Mouse (Mus musculus): ENCODE measurements at regions not wholly inside any gene's neighbourhood (a gene's known extent, or its start where the extent isn't known, plus 50 kb on each side); places are given as distances from the start of the nearest gene placed in this dataset.
A peak's percentile ranks its signal among the peaks of the same experiment; 100 is the strongest.

DNA sequence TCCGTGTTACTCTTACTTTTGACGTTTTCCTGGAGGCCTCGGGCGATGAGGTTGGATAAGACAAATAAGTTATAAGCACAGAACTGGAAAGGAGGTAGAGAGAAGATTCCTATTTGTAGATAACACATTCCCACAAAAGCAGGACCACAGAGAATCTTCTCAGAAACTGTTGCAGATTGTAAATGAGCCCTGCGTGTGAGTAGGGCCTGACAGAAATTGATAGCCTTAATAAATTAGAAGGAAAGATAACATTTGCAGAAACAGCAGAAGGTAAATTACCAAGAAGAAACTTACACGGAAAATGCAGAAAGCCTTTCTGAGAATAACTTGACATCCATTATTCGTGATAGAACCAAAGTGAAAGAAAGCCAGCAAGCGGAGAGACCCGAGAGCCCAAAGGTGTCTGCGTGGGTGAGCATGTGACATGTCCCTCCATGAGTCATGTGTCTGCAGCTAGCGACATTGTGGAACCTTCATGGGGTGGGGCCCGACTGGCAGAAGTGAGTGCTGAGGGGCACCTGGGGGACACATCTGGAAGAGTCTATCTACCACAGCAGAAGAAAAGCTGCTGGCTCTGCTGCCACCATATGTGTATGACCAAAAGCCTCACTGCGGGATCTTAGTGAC, 52.5 kb upstream of the Adtrp start:
- WGBS, result 56% methylated on average over 13 of the region's 13 CpGs
- TF ChIP-seq CTCF (IDR thresholded peaks at IDR 0.05; ENCODE audit: low read depth), result no peak
- H3K9me3 ChIP-seq (ENCODE audit: low read depth, low read length), result no peaks in the 10 kb centered on the region
- H3K4me2 ChIP-seq, result no peak overlapping the region
- ATAC-seq (ENCODE audit: insufficient read depth) (no peak), DNase-seq (peak; percentile 58)
- no peaks in the 10 kb centered on the region for H3K27me3 ChIP-seq (ENCODE audit: insufficient read depth, low read length)
- no peak overlapping the region for H3K9ac ChIP-seq
- H3K36me3 ChIP-seq (ENCODE audit: insufficient read depth), result no peaks in the 10 kb centered on the region
- H3K4me1 ChIP-seq (ENCODE audit: insufficient read depth), result no peaks in the 10 kb centered on the region
- no peak overlapping the region for H3K4me3 ChIP-seq (ENCODE audit: low read depth, low read length)
- peak overlapping the region; percentile 13; the same call in 1 of the 2 replicates for H3K27ac ChIP-seq (ENCODE audit: low read depth)

DNA sequence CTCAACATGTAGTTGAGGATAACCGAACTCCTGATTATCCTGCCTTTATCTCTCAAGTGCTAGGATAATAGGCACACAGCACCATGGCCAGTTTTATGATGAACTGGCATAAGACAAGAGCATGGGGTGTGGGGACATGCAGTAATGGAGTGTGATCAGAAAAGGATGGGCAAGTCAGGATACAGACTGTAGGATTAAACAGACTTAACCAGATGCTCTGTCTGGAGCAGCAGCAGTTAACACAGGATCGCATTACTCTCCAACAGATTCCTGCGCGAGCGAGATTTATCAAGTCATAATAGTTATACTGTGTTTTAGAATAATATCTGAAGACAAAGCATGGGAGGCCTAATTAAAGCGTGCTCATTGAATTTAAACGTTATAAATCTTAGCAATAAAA, 51.8 kb upstream of the Adtrp start:
- Histone ChIP-seq H3K4me2 (no peak overlapping the region), H3K4me3 (ENCODE audit: low read depth, low read length) (no peak overlapping the region), H3K27me3 (ENCODE audit: insufficient read depth, low read length) (no peaks in the 10 kb centered on the region), H3K9me3 (ENCODE audit: low read depth, low read length) (no peaks in the 10 kb centered on the region), H3K9ac (no peak overlapping the region), H3K36me3 (ENCODE audit: insufficient read depth) (no peaks in the 10 kb centered on the region), H3K27ac (ENCODE audit: low read depth) (no peak overlapping the region), H3K4me1 (ENCODE audit: insufficient read depth) (no peaks in the 10 kb centered on the region)
- peak; percentile 74 for DNase-seq
- ATAC-seq (ENCODE audit: insufficient read depth), result peak; percentile 88
- no peak for TF ChIP-seq CTCF (IDR thresholded peaks at IDR 0.05; ENCODE audit: low read depth)
- 35% methylated on average over 7 of the region's 7 CpGs for WGBS

DNA sequence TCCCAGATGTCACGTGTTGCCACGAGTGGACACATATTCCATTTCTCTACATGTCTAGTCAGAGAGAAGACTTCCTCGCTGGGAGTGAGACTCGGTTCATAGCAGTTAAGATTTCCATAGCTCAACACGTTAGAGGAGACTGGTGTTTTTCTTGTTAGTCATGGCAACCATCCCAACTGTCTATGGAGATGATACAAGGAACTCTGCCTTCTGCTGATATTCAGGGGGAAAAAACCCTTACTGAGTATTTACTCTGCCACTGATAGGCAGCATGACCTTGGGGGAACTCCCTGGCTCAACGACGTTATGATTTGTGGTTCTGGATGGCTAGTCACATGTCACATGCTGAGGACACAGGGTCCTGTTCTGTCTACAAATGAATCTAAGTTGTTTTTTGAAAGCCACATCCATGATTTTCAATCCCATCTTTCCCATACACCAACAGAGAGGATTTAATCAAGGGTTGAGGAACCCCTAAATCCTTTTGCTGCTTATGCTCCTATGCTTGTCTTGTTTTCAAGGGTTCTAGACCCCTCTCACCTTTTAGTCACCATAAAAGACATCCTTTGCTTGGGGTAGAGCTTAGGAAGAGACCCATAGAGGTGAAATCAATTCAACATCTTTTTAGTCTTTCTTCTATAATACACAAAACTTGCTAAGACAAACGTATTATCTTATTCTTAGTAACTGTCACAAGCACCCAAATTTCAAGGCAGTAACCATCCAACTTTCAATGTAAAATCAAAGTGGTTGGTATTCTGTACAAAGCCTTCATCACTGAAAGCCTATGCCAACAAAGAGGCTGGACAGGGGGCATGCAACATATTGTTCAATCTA, 50.2 kb upstream of the Adtrp start:
- H3K27ac ChIP-seq (ENCODE audit: low read depth), result no peak overlapping the region
- H3K9ac ChIP-seq, result no peak overlapping the region
- no peaks in the 10 kb centered on the region for H3K36me3 ChIP-seq (ENCODE audit: insufficient read depth)
- no peak overlapping the region for H3K4me3 ChIP-seq (ENCODE audit: low read depth, low read length)
- WGBS, result 83% methylated on average over 8 of the region's 8 CpGs
- ATAC-seq (ENCODE audit: insufficient read depth) (no peak), DNase-seq (no peak)
- no peaks in the 10 kb centered on the region for H3K9me3 ChIP-seq (ENCODE audit: low read depth, low read length)
- H3K4me2 ChIP-seq, result no peak overlapping the region
- H3K4me1 ChIP-seq (ENCODE audit: insufficient read depth), result no peaks in the 10 kb centered on the region
- H3K27me3 ChIP-seq (ENCODE audit: insufficient read depth, low read length), result no peaks in the 10 kb centered on the region
- no peak for TF ChIP-seq CTCF (IDR thresholded peaks at IDR 0.05; ENCODE audit: low read depth)

All from lung, embryonic 14.5 days (tissue).